Mouse (Mus musculus) olfactory bulb, adult 2 months (tissue): ENCODE results near the gene Elp6.

Source experiments
- CTCF ChIP-seq: fragments of 200-500 bp; IDR thresholded peaks from 2 replicates; pipeline ENCODE4 v1.5.1; 2012; ENCODE audit warnings: low read depth, mild to moderate bottlenecking, low read length, moderate library complexity; ENCODE audit not compliant: insufficient read depth
- POLR2A ChIP-seq: fragments of 200-500 bp; IDR thresholded peaks from 2 replicates; pipeline ENCODE4 v1.6.1; 2012; ENCODE audit warnings: mild to moderate bottlenecking, low read depth, low read length, moderate library complexity; ENCODE audit not compliant: insufficient read depth

- TF ChIP-seq POLR2A (no peak), CTCF (no peak)
Measured at GRCm38 (mm10) chr9:110358341-110358740, 53.4 kb downstream of the Elp6 start.
